29 mouse cellular contexts compared by ENCODE assay signal in genomic region chr8:105076601-105077000, GRCm38 (mm10). TPM values are rescaled to one million over a fixed set of nuclear protein-coding genes. Genes with fewer than 3 reads are reported as not detected.
"Had no signal": no experiment of that assay in that cellular context is flagged by ENCODE, and none has a peak within 500 bp of the region (broad histone marks: within the 10 kb centered on the region; RNA-seq: fewer than 3 reads in every experiment).

No protein-coding gene starts in this region.

- H3K9me3 ChIP-seq: heart, embryonic 15.5 days; hindbrain, embryonic 13.5 days; hindbrain, embryonic 15.5 days; limb, embryonic 13.5 days; limb, embryonic 15.5 days; liver, embryonic 12.5 days had no signal

- H3K27ac ChIP-seq: heart, embryonic 13.5 days; heart, embryonic 15.5 days; hindbrain, embryonic 13.5 days; hindbrain, embryonic 15.5 days; hindbrain, postnatal 0 days; kidney, postnatal 0 days; limb, embryonic 13.5 days; limb, embryonic 15.5 days; liver, embryonic 12.5 days; liver, embryonic 14.5 days had no signal

- DNase-seq: forebrain, postnatal 0 days; gastrocnemius, postnatal 14 days; gastrocnemius, postnatal 36 days; heart, adult 18-20 months; heart, postnatal 14 days; heart, postnatal 36 days; kidney, adult 11 months; kidney, postnatal 14 days; layer of hippocampus, adult 9-11 months; layer of hippocampus, postnatal 36 days; left cerebral cortex, postnatal 4 days had no signal

- H3K27me3 ChIP-seq: heart, embryonic 13.5 days; heart, embryonic 15.5 days; hindbrain, embryonic 13.5 days; hindbrain, embryonic 15.5 days; limb, embryonic 13.5 days; limb, embryonic 15.5 days; liver, embryonic 12.5 days had no signal

- H3K4me3 ChIP-seq: heart, embryonic 13.5 days; heart, embryonic 15.5 days; hindbrain, embryonic 13.5 days; hindbrain, embryonic 15.5 days; limb, embryonic 13.5 days; limb, embryonic 15.5 days; liver, embryonic 12.5 days had no signal

- H3K4me1 ChIP-seq: heart, embryonic 13.5 days; heart, embryonic 15.5 days; hindbrain, embryonic 13.5 days; hindbrain, embryonic 15.5 days; limb, embryonic 13.5 days; limb, embryonic 15.5 days; liver, embryonic 12.5 days had no signal

- H3K36me3 ChIP-seq: heart, embryonic 13.5 days; heart, embryonic 15.5 days; hindbrain, embryonic 13.5 days; hindbrain, embryonic 15.5 days; limb, embryonic 13.5 days; limb, embryonic 15.5 days; liver, embryonic 12.5 days had no signal

RNA-seq across cellular contexts. Expression of gene Ces3b, which starts 7.0 kb away (rescaled TPM):
- polyA plus RNA-seq: forebrain, postnatal 0 days; heart, embryonic 11.5 days; heart, embryonic 13.5 days; hindbrain, embryonic 11.5 days; hindbrain, embryonic 13.5 days; hindbrain, embryonic 15.5 days; hindbrain, postnatal 0 days; intestine, embryonic 14.5 days; intestine, embryonic 16.5 days; kidney, postnatal 0 days; large intestine, adult 2 months; limb, embryonic 11.5 days; limb, embryonic 13.5 days; limb, embryonic 15.5 days; liver, embryonic 12.5 days; liver, embryonic 14.5 days had no signal

RNA-seq across cellular contexts. Expression of gene Ces3a, which starts 28.2 kb away (rescaled TPM):
- polyA plus RNA-seq: forebrain, postnatal 0 days; gonadal fat pad, adult 2 months; heart, embryonic 11.5 days; heart, embryonic 13.5 days; heart, embryonic 15.5 days; heart, postnatal 0 days; hindbrain, embryonic 11.5 days; hindbrain, embryonic 13.5 days; hindbrain, embryonic 15.5 days; hindbrain, postnatal 0 days; intestine, embryonic 14.5 days; intestine, embryonic 16.5 days; kidney, postnatal 0 days; large intestine, adult 2 months; limb, embryonic 11.5 days; limb, embryonic 13.5 days; limb, embryonic 15.5 days; liver, embryonic 12.5 days had no signal

RNA-seq across cellular contexts. Expression of gene Ces4a, which starts 55.0 kb away (rescaled TPM):
- polyA plus RNA-seq: forebrain, postnatal 0 days; heart, embryonic 11.5 days; heart, embryonic 13.5 days; heart, embryonic 15.5 days; heart, postnatal 0 days; hindbrain, embryonic 11.5 days; hindbrain, embryonic 13.5 days; intestine, embryonic 14.5 days; intestine, embryonic 16.5 days; kidney, postnatal 0 days; large intestine, adult 2 months; limb, embryonic 11.5 days; limb, embryonic 13.5 days; limb, embryonic 15.5 days; liver, embryonic 12.5 days; liver, embryonic 14.5 days had no signal
